Mouse (Mus musculus): ENCODE results near the gene Zfc3h1.

GRCm38 (mm10) chr10:115478441-115479141, 93.8 kb downstream of the Zfc3h1 start:
- TF ChIP-seq CTCF (IDR thresholded peaks at IDR 0.05; ENCODE audit: extremely low read depth, insufficient read depth, low read length): no peak
- no peak for TF ChIP-seq POLR2A (IDR thresholded peaks at IDR 0.05; ENCODE audit: extremely low read depth, insufficient read depth, low read length)
